Mouse (Mus musculus) MEL (cell line): ENCODE measurements around the gene Tdrd7. TPM values are rescaled to one million over a fixed set of nuclear protein-coding genes. Genes with fewer than 3 reads are reported as not detected.
A peak's percentile ranks its signal among the peaks of the same experiment; 100 is the strongest.

Experiments
- DNase-seq: peaks from one replicate; pipeline ENCODE4 v3.0.0; 2011; ENCODE audit warnings: low read depth, low spot score
- H3K27ac ChIP-seq: 2 replicates; pipeline ENCODE4 v1.5.1; 2012; ENCODE audit warnings: low read depth, mild to moderate bottlenecking, control low read depth, low read length, moderate library complexity; ENCODE audit not compliant: control insufficient read depth
- H3K27me3 ChIP-seq, 2 experiments: fragments of 150-350 bp in 1 of 2; sonication (generic) in 1 of 2; 2 replicates each; pipeline ENCODE4 v1.6.1; 2012; ENCODE audit warnings: low read length in 2 of 2, mild to moderate bottlenecking in 2 of 2, improper control_type of control experiment in 1 of 2, moderate library complexity in 1 of 2; ENCODE audit not compliant: insufficient read depth in 2 of 2, control insufficient read depth in 1 of 2
- H3K36me3 ChIP-seq, 2 experiments: 2 replicates each; pipeline ENCODE4 v1.6.1; 2012 to 2014; ENCODE audit warnings: low read length in 2 of 2, improper control_type of control experiment in 1 of 2, inconsistent platforms in 1 of 2, mild to moderate bottlenecking in 1 of 2; ENCODE audit not compliant: insufficient read depth in 2 of 2, control insufficient read depth in 1 of 2
- H3K4me1 ChIP-seq, 2 experiments: fragments of 150-350 bp in 1 of 2; sonication (generic) in 1 of 2; 2 replicates each; pipeline ENCODE4 v1.6.1; 2012; ENCODE audit warnings: low read length in 2 of 2, improper control_type of control experiment in 1 of 2, mild to moderate bottlenecking in 1 of 2; ENCODE audit not compliant: insufficient read depth in 2 of 2, control insufficient read depth in 1 of 2
- H3K4me3 ChIP-seq, 2 experiments: fragments of 150-350 bp in 1 of 2; sonication (generic) in 1 of 2; 2 replicates each; pipeline ENCODE4 v1.5.1; 2012; ENCODE audit warnings: low read depth in 2 of 2, low read length in 2 of 2, mild to moderate bottlenecking in 2 of 2, moderate library complexity in 2 of 2, control low read depth in 1 of 2, improper control_type of control experiment in 1 of 2; ENCODE audit not compliant: control insufficient read depth in 1 of 2, insufficient read depth in 1 of 2
- H3K79me2 ChIP-seq: 2 replicates; pipeline ENCODE4 v1.6.1; 2012; ENCODE audit warnings: mild to moderate bottlenecking, low read length, moderate library complexity; ENCODE audit not compliant: control insufficient read depth, poor library complexity, insufficient read depth
- H3K9ac ChIP-seq: 2 replicates; pipeline ENCODE4 v1.6.1; 2012; ENCODE audit warnings: low read depth, mild to moderate bottlenecking, control low read depth, low read length, moderate library complexity; ENCODE audit not compliant: control insufficient read depth, poor library complexity, severe bottlenecking
- H3K9me3 ChIP-seq: fragments of 150-350 bp; sonication (generic); replicated peaks from 2 replicates; pipeline ENCODE4 v1.6.1; 2012; ENCODE audit warnings: mild to moderate bottlenecking, low read length, improper control_type of control experiment, moderate library complexity; ENCODE audit not compliant: insufficient read depth
- BHLHE40 ChIP-seq: IDR thresholded peaks from 2 replicates; pipeline ENCODE4 v1.6.1; 2012; ENCODE audit warnings: low read depth, mild to moderate bottlenecking, inconsistent platforms, low read length, improper control_type of control experiment, borderline replicate concordance
- CHD1 ChIP-seq: IDR thresholded peaks from 2 replicates; pipeline ENCODE4 v1.6.1; 2012; ENCODE audit warnings: low read depth, mild to moderate bottlenecking, inconsistent platforms, low read length, improper control_type of control experiment
- CHD2 ChIP-seq: IDR thresholded peaks from 2 replicates; pipeline ENCODE4 v1.6.1; 2011; ENCODE audit warnings: low read length, improper control_type of control experiment
- CTCF ChIP-seq, 3 experiments: IDR thresholded peaks in 2 of 3; conservative IDR thresholded peaks in 1 of 3; 2 replicates each; pipeline ENCODE4 v1.5.1; 2011 to 2012; ENCODE audit warnings: low read length in 3 of 3, low read depth in 2 of 3, mild to moderate bottlenecking in 2 of 3, improper control_type of control experiment in 1 of 3, inconsistent platforms in 1 of 3, mixed read lengths in 1 of 3, moderate library complexity in 1 of 3; ENCODE audit not compliant: control insufficient read depth in 1 of 3, insufficient read depth in 1 of 3, poor library complexity in 1 of 3, severe bottlenecking in 1 of 3
- E2F4 ChIP-seq: IDR thresholded peaks from 2 replicates; pipeline ENCODE4 v1.6.1; 2011; ENCODE audit warnings: low read depth, low read length, improper control_type of control experiment, borderline replicate concordance
- ELF1 ChIP-seq: IDR thresholded peaks from 2 replicates; pipeline ENCODE4 v1.6.1; 2014; ENCODE audit warnings: low read depth, mild to moderate bottlenecking, inconsistent platforms, low read length, improper control_type of control experiment, moderate library complexity
- ETS1 ChIP-seq: IDR thresholded peaks from 2 replicates; pipeline ENCODE4 v1.6.1; 2012; ENCODE audit warnings: low read depth, mild to moderate bottlenecking, inconsistent platforms, low read length, improper control_type of control experiment, moderate library complexity
- HCFC1 ChIP-seq: IDR thresholded peaks from 2 replicates; pipeline ENCODE4 v1.6.1; 2012; ENCODE audit warnings: low read depth, mild to moderate bottlenecking, inconsistent platforms, low read length, improper control_type of control experiment, moderate library complexity
- JUND ChIP-seq: IDR thresholded peaks from 2 replicates; pipeline ENCODE4 v1.6.1; 2011; ENCODE audit warnings: low read depth, mild to moderate bottlenecking, improper control_type of control experiment, low read length
- KAT2A ChIP-seq: conservative IDR thresholded peaks from 2 replicates; pipeline ENCODE4 v1.6.1; 2012; ENCODE audit warnings: low read depth, low read length, improper control_type of control experiment, inconsistent platforms
- MAX ChIP-seq: IDR thresholded peaks from 2 replicates; pipeline ENCODE4 v1.6.1; 2011; ENCODE audit warnings: low read length, improper control_type of control experiment
- MAZ ChIP-seq: IDR thresholded peaks from 2 replicates; pipeline ENCODE4 v1.6.1; 2012; ENCODE audit warnings: low read depth, mild to moderate bottlenecking, inconsistent platforms, low read length, improper control_type of control experiment
- MEF2A ChIP-seq: IDR thresholded peaks from 2 replicates; pipeline ENCODE4 v1.6.1; 2014; ENCODE audit warnings: low read depth, mild to moderate bottlenecking, inconsistent platforms, low read length, improper control_type of control experiment; ENCODE audit not compliant: poor library complexity, insufficient replicate concordance, severe bottlenecking; ENCODE audit errors: extremely low read depth
- MYB ChIP-seq: IDR thresholded peaks from 2 replicates; pipeline ENCODE4 v1.6.1; 2011; ENCODE audit warnings: mild to moderate bottlenecking, low read depth, low read length, improper control_type of control experiment
- NELFE ChIP-seq: IDR thresholded peaks from 2 replicates; pipeline ENCODE4 v1.6.1; 2011; ENCODE audit warnings: low read depth, low read length, improper control_type of control experiment
- NRF1 ChIP-seq: IDR thresholded peaks from 2 replicates; pipeline ENCODE4 v1.6.1; 2014; ENCODE audit warnings: low read depth, mild to moderate bottlenecking, inconsistent platforms, low read length, improper control_type of control experiment, moderate library complexity; ENCODE audit not compliant: poor library complexity, insufficient read depth, severe bottlenecking
- POLR2A ChIP-seq, 2 experiments: IDR thresholded peaks; 2 replicates each; pipeline ENCODE4 v1.6.1; 2011 to 2012; ENCODE audit warnings: low read length in 2 of 2, mild to moderate bottlenecking in 2 of 2, control low read depth in 1 of 2, improper control_type of control experiment in 1 of 2, low read depth in 1 of 2, moderate library complexity in 1 of 2; ENCODE audit not compliant: control insufficient read depth in 1 of 2, insufficient read depth in 1 of 2, poor library complexity in 1 of 2
- POLR2AphosphoS2 ChIP-seq: IDR thresholded peaks from 2 replicates; pipeline ENCODE4 v1.6.1; 2011; ENCODE audit warnings: low read length, improper control_type of control experiment
- POLR2AphosphoS5 ChIP-seq: IDR thresholded peaks from 2 replicates; pipeline ENCODE4 v1.6.1; 2012; ENCODE audit warnings: low read depth, borderline replicate concordance, mild to moderate bottlenecking, inconsistent platforms, low read length, moderate library complexity, mixed read lengths
- RAD21 ChIP-seq: IDR thresholded peaks from 2 replicates; pipeline ENCODE4 v1.6.1; 2011; ENCODE audit warnings: mild to moderate bottlenecking, low read depth, low read length, improper control_type of control experiment
- RCOR1 ChIP-seq: IDR thresholded peaks from 2 replicates; pipeline ENCODE4 v1.6.1; 2012; ENCODE audit warnings: low read depth, mild to moderate bottlenecking, inconsistent platforms, low read length, improper control_type of control experiment
- SIN3A ChIP-seq: IDR thresholded peaks from 2 replicates; pipeline ENCODE4 v1.6.1; 2012; ENCODE audit warnings: low read length, improper control_type of control experiment, inconsistent platforms
- SMC3 ChIP-seq: IDR thresholded peaks from 2 replicates; pipeline ENCODE4 v1.6.1; 2011; ENCODE audit warnings: low read depth, low read length, improper control_type of control experiment
- TAL1 ChIP-seq: IDR thresholded peaks from 2 replicates; pipeline ENCODE4 v1.6.1; 2012; ENCODE audit warnings: mild to moderate bottlenecking, inconsistent platforms, low read length, moderate library complexity, mixed read lengths
- TBP ChIP-seq: IDR thresholded peaks from 2 replicates; pipeline ENCODE4 v1.8.0; 2011; ENCODE audit warnings: low read depth, low read length, improper control_type of control experiment
- TCF12 ChIP-seq: IDR thresholded peaks from 2 replicates; pipeline ENCODE4 v1.6.1; 2014; ENCODE audit warnings: low read depth, mild to moderate bottlenecking, inconsistent platforms, low read length, improper control_type of control experiment, moderate library complexity
- UBTF ChIP-seq: IDR thresholded peaks from 2 replicates; pipeline ENCODE4 v1.6.1; 2012; ENCODE audit warnings: low read depth, mild to moderate bottlenecking, inconsistent platforms, low read length, improper control_type of control experiment, moderate library complexity, borderline replicate concordance; ENCODE audit not compliant: insufficient read depth
- USF1 ChIP-seq: IDR thresholded peaks from 2 replicates; pipeline ENCODE4 v1.6.1; 2014; ENCODE audit warnings: low read depth, mild to moderate bottlenecking, inconsistent platforms, low read length, improper control_type of control experiment, moderate library complexity
- USF2 ChIP-seq, 2 experiments: IDR thresholded peaks; 2 replicates each; pipeline ENCODE4 v1.6.1; 2011 to 2012; ENCODE audit warnings: improper control_type of control experiment in 2 of 2, low read length in 2 of 2, borderline replicate concordance in 1 of 2, inconsistent platforms in 1 of 2, low read depth in 1 of 2, mild to moderate bottlenecking in 1 of 2; ENCODE audit not compliant: insufficient read depth in 1 of 2
- ZC3H11A ChIP-seq: IDR thresholded peaks from 2 replicates; pipeline ENCODE4 v1.6.1; 2012; ENCODE audit warnings: low read depth, mild to moderate bottlenecking, inconsistent platforms, low read length, improper control_type of control experiment
- ZKSCAN1 ChIP-seq: IDR thresholded peaks from 2 replicates; pipeline ENCODE4 v1.6.1; 2012; ENCODE audit warnings: low read depth, mild to moderate bottlenecking, inconsistent platforms, low read length, improper control_type of control experiment, moderate library complexity
- ZNF384 ChIP-seq: IDR thresholded peaks from 2 replicates; pipeline ENCODE4 v1.6.1; 2012; ENCODE audit warnings: low read depth, mild to moderate bottlenecking, inconsistent platforms, low read length, improper control_type of control experiment
- polyA plus RNA-seq, 2 experiments: library from polyadenylated mRNA; stranded (reverse) in 1 of 2; unstranded in 1 of 2; fragments of >175 nt in 1 of 2; fragments of >200 nt in 1 of 2; gene quantifications; 2 replicates each; pipeline versions ENCODE4 v1.2.1 to v1.2.4; 2012; ENCODE audit warnings: low replicate concordance in 2 of 2, low read depth in 1 of 2; ENCODE audit not compliant: insufficient read length in 2 of 2, insufficient read depth in 1 of 2, missing spikeins in 1 of 2
- total RNA-seq: library from RNA; depleted of rRNA; stranded (reverse); fragments of 300-350 nt; gene quantifications from 2 replicates; pipeline ENCODE4 v1.2.3, GENCODE M21; 2012

Gene Tdrd7
- total and polyA plus RNA-seq, 3 experiments, result 7.7 to 11.9 TPM; not detected in 1

GRCm38 (mm10) chr4:45928561-45928960, 36.6 kb upstream of the Tdrd7 start:
- Histone ChIP-seq H3K27me3 (peaks cover 0 to 1% of the 10 kb centered on the region in 2 experiments; a peak in 2 of 4 replicates), H3K9me3 (no peaks in the 10 kb centered on the region), H3K27ac (no peak overlapping the region), H3K9ac (no peak overlapping the region), H3K4me3 (no peak overlapping the region), H3K36me3 (no peaks in the 10 kb centered on the region), H3K79me2 (no peaks in the 10 kb centered on the region), H3K4me1 (no peaks in the 10 kb centered on the region)
- no peak for DNase-seq
- TF ChIP-seq ZNF384 (no peak), SMC3 (no peak), MAX (no peak), MYB (no peak), NRF1 (no peak), MAZ (no peak), POLR2AphosphoS2 (no peak), E2F4 (no peak), ZC3H11A (no peak), ELF1 (no peak), POLR2AphosphoS5 (no peak)

- no peaks in the 10 kb centered on the region for H3K4me1 ChIP-seq
- no peak overlapping the region for H3K9ac ChIP-seq
- no peak overlapping the region for H3K27ac ChIP-seq
- no peaks in the 10 kb centered on the region for H3K79me2 ChIP-seq
- no peaks in the 10 kb centered on the region for H3K27me3 ChIP-seq
- no peak overlapping the region for H3K4me3 ChIP-seq
- no peaks in the 10 kb centered on the region for H3K9me3 ChIP-seq
- DNase-seq, result peak; percentile 37
- H3K36me3 ChIP-seq, result no peaks in the 10 kb centered on the region
- TF ChIP-seq KAT2A (no peak), TAL1 (no peak), RCOR1 (no peak), RAD21 (peak; percentile 43), CHD1 (no peak), CTCF (IDR thresholded peaks at IDR 0.05 in 2 of 3, conservative IDR thresholded peaks at IDR 0.05 in 1 of 3; ENCODE audit: control insufficient read depth in 1 of 3, insufficient read depth in 1 of 3, low read depth in 2 of 3, low read length in 3 of 3, poor library complexity in 1 of 3, severe bottlenecking in 1 of 3) (peak; percentile 70 to 87 (median 78)), MYB (no peak), USF2 (IDR thresholded peaks at IDR 0.05; ENCODE audit: borderline replicate concordance in 1 of 2, insufficient read depth in 1 of 2, low read depth in 1 of 2, low read length in 2 of 2) (no peak), MAZ (no peak), JUND (no peak), NELFE (no peak), ETS1 (no peak), ZC3H11A (peak; percentile 45; the same call in 1 of the 2 replicates), CHD2 (no peak), POLR2AphosphoS5 (no peak), TCF12 (no peak), POLR2AphosphoS2 (no peak), HCFC1 (no peak), MAX (no peak), USF1 (no peak), SMC3 (peak; percentile 87), NRF1 (no peak), POLR2A (IDR thresholded peaks at IDR 0.05; ENCODE audit: control insufficient read depth in 1 of 2, insufficient read depth in 1 of 2, low read depth in 1 of 2, low read length in 2 of 2, poor library complexity in 1 of 2) (no peak), SIN3A (no peak), UBTF (no peak), ZKSCAN1 (no peak), BHLHE40 (no peak), MEF2A (no peak), TBP (no peak)
These were observed 23.5 kb upstream of the Tdrd7 start for GRCm38 (mm10) chr4:45941628-45942044.
